Mouse (Mus musculus) cerebellum, adult 11-12 months (tissue): ENCODE results near the gene Prkcq.

Experiments used
- DNase-seq: peaks from one replicate; pipeline ENCODE4 v3.0.0; 2022

Prkcq gene

GRCm38 (mm10) chr2:11171754-11172501, at the start of gene Prkcq:
TSS of gene Prkcq (plus strand) at chr2:11172108.
- peak; percentile 16 for DNase-seq

- no peak for DNase-seq
These were observed 41.0 kb upstream of the Prkcq start for GRCm38 (mm10) chr2:11130881-11131280.

GRCm38 (mm10) chr2:11135718-11136117, 36.2 kb upstream of the Prkcq start:
- DNase-seq: no peak

GRCm38 (mm10) chr2:11138076-11138475, 33.8 kb upstream of the Prkcq start:
- DNase-seq: no peak

GRCm38 (mm10) chr2:11139518-11140152, 32.3 kb upstream of the Prkcq start:
- DNase-seq: no peak

- DNase-seq: no peak
These were observed 31.5 kb upstream of the Prkcq start for GRCm38 (mm10) chr2:11140385-11140784.

GRCm38 (mm10) chr2:11149091-11149490, 22.8 kb upstream of the Prkcq start:
- no peak for DNase-seq

- no peak for DNase-seq
These were observed 20.9 kb upstream of the Prkcq start for GRCm38 (mm10) chr2:11150975-11151374.

GRCm38 (mm10) chr2:11151655-11152323, 20.1 kb upstream of the Prkcq start:
- DNase-seq: no peak

- DNase-seq: no peak
These were observed 12.3 kb upstream of the Prkcq start for GRCm38 (mm10) chr2:11159641-11160040.

- no peak for DNase-seq
These were observed 11.2 kb upstream of the Prkcq start for GRCm38 (mm10) chr2:11160696-11161095.

- no peak for DNase-seq
These were observed 10.6 kb upstream of the Prkcq start for GRCm38 (mm10) chr2:11161336-11161735.

- no peak for DNase-seq
These were observed 9.2 kb upstream of the Prkcq start for GRCm38 (mm10) chr2:11162701-11163100.

GRCm38 (mm10) chr2:11164170-11164569, 7.7 kb upstream of the Prkcq start:
- no peak for DNase-seq

- no peak for DNase-seq
These were observed 2.1 kb upstream of the Prkcq start for GRCm38 (mm10) chr2:11169721-11170335.

GRCm38 (mm10) chr2:11172831-11173414, 1.0 kb downstream of the Prkcq start:
- no peak for DNase-seq

GRCm38 (mm10) chr2:11173521-11173920, 1.6 kb downstream of the Prkcq start:
- DNase-seq: no peak

GRCm38 (mm10) chr2:11174101-11174500, 2.2 kb downstream of the Prkcq start:
- DNase-seq: no peak

- DNase-seq: no peak
These were observed 6.0 kb downstream of the Prkcq start for GRCm38 (mm10) chr2:11177880-11178279.

- no peak for DNase-seq
These were observed 9.6 kb downstream of the Prkcq start for GRCm38 (mm10) chr2:11181510-11181909.

GRCm38 (mm10) chr2:11182096-11182495, 10.2 kb downstream of the Prkcq start:
- no peak for DNase-seq

GRCm38 (mm10) chr2:11183991-11184390, 12.1 kb downstream of the Prkcq start:
- no peak for DNase-seq

GRCm38 (mm10) chr2:11186586-11186985, 14.7 kb downstream of the Prkcq start:
- no peak for DNase-seq
